Mouse (Mus musculus): ENCODE measurements around the gene Gpr152.

GRCm38 (mm10) chr19:4155223-4156072, 15.9 kb downstream of the Gpr152 start:
- TF ChIP-seq CTCF (IDR thresholded peaks at IDR 0.05; ENCODE audit: control insufficient read depth, insufficient read depth, insufficient read length), result no peak
- TF ChIP-seq MAX (IDR thresholded peaks at IDR 0.05), result no peak
- no peak for TF ChIP-seq FOSL1 (IDR thresholded peaks at IDR 0.05; ENCODE audit: insufficient read depth, low read length, poor library complexity, severe bottlenecking)
- no peak for TF ChIP-seq USF1 (IDR thresholded peaks at IDR 0.05; ENCODE audit: low read depth)

Data from C2C12 (cell line).